Mouse (Mus musculus) E14TG2a.4 (cell line): ENCODE measurements at regions not wholly inside any gene's neighbourhood (a gene's known extent, or its start where the extent isn't known, plus 50 kb on each side); places are given as distances from the start of the nearest gene placed in this dataset.
"Not testable (repeated sequence)": the region's sequence is repeated elsewhere in the genome, so short reads cannot be mapped to it uniquely, and the experiment has no call there.

ENCODE experiments used
- CTCF ChIP-seq: conservative IDR thresholded peaks from 2 replicates; pipeline ENCODE4 v1.5.1; 2014; ENCODE audit warnings: low read length
- POU5F1 ChIP-seq: IDR thresholded peaks from 2 replicates; pipeline ENCODE4 v1.6.1; 2014; ENCODE audit warnings: low read length, borderline replicate concordance

GRCm38 (mm10) chr5:3289991-3290417 is 51.3 kb upstream of the Cdk6 start:
- TF ChIP-seq CTCF, POU5F1: not testable (repeated sequence)
